Mouse (Mus musculus) T-cell, adult 2 months (primary cell): ENCODE data around the gene Olfr504.
"Not testable (repeated sequence)": the region's sequence is repeated elsewhere in the genome, so short reads cannot be mapped to it uniquely, and the experiment has no call there.

Source experiments
- DNase-seq: peaks from one replicate; pipeline ENCODE4 v3.0.0; 2022; ENCODE audit warnings: low spot score

The Olfr504 gene

DNA sequence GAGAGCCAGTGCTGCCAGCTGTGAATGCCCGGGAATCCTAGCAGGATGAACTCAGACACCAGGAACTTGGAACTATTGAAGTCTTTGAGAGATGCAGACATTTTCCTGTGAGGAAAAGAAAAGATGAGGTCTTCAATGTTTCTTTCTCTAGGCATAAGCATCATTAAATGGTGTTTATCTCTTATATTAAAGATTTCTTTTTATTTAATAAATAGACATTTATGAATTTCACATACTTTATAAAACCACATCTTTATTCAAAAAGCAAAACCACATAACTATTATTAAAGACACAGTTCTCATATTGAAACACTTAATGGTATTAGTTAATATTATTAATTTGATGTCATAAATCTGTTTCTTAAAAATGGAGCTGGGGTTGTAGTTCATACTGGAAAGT is at the start of gene Olfr504:
Gene Olfr504, minus strand, starts transcription at position 101 of the 400 bp plus-strand sequence.
- DNase-seq = no peak

DNA sequence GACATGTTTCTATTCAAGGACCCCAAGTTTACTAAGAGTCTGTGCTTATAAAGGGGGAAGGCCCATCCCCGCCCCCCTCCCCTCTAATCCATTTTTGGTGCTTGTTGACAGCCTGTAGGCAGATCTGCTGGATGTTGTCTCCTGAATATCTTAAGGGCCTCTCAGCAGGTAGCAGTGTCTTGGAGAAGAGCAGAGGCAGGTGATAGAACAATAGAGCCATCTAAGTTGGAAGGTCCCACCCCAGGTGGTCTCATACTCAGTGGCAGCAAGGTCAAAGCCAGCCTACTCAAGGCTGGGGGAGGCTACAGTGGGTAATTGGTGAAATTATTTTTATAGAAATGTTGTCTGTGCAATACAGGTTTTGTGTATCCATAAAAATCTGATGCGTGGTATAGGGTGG is 48.5 kb upstream of the Olfr504 start:
- no peak for DNase-seq

DNA sequence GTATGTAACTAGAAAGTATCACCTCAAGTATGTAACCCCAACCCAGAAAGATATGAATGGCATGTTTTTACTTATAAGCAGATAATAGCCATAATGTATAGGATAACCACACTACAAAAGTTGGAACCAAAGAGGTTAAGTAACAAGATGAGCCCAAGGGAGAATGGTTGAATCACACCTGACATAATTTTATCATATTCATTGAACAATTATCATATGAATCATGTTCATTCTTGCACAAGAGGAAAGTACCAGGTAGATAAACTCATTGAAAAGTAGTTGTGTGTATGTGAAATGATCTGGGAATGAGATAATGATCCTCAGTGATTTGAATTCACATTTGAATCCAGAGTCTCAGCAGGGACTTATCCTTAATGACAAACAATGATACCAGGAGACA is 44.9 kb upstream of the Olfr504 start, which contains the start of gene Olfr506:
Gene Olfr506, plus strand, starts transcription at position 301 of the 400 bp plus-strand sequence.
- DNase-seq = no peak

DNA sequence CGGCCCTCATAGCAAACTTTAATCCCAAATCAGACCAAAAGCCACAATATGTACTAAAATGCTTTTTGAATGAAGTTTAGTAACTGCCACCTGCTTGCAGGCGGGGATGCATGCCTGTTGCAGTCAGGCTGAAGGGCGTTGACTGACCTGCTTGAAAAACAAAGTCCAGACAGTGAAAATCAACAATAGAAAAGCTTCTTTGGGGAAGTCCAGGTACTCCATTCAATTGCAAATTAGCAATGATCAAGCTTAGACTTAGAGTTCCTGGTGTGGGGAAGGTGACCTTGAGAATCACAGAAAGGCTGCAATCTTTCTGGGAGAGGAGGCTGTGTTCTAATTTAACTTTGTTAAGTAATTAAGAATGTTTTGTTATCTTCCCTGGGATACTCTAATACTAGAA is 36.3 kb upstream of the Olfr504 start:
- not testable (repeated sequence) for DNase-seq

DNA sequence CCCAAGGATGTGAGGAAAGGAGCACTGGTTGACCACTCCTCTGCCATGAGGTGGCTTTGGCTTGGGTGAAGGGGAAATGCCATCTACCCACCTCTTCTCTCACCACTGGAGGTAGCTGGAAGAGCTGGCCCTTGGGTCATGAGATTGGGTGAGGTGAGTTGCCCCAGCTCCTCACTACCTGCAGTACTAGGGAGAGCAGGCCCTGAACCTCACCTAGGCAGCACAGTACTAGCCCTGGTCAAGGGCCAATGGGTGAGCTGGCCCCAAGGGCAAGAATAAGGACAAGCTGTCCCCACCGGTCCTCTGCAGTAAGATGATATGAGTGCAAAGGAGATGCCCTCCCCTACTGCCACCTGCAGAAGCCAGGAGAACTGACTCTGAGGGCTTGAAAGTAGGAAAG is 24.2 kb upstream of the Olfr504 start:
- no peak for DNase-seq

DNA sequence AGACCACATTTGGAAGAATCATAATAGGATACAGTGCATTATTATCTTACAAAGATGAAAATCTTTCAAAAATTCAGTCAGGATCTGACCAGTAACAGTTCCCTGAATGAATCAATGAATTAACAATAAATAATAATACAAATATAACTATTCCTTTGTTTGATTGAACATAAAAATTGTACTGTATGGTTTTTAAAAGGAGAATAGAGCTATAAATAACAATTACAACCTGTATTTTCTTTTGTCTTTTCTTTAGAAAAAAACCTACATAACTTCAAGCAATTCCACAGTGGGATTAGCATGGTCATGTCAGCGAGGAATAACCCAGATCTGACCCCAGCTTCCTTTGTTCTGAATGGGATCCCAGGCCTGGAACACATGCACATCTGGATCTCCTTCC is 21.4 kb downstream of the Olfr504 start, which contains the start of gene Olfr503:
Gene Olfr503, plus strand, starts transcription at position 301 of the 400 bp plus-strand sequence.
- DNase-seq = not testable (repeated sequence)

DNA sequence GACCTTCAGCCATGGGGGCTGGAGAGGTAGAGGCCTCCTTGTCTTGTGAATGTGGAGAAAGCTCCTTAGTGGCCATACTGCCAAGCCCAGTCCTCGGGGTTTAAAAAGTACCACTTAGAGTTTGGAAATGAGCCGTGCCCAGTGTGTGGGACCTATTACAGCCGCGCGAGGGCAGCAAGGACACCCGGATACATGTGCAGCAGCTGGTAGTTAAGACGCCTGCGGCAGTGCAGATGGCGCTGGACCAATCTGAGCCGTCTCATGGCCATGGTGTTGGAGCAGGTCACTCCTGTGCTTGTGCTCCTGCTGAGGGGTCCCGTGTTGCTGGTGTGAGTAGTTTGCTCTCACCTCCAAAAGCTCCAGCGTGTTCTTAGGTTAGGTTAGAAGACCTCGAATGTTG is 23.2 kb downstream of the Olfr504 start:
- DNase-seq = no peak

DNA sequence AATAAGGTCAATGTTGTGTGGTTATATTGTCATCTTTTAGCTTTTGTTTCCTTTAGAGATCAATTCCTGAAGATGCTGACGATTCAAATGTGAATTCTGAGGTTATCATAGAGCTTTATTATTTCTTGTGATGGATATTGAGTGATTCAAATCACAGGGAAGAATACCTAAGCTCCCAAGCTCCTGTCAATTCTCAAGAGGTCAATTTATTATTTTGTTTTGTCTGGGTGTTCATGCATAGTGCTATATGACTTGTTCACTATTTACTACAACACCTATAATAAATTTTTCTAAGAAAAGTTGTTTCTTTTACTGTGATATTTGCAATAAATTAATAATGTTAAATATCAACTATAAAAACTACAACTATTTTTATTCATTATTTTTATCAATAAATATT is 40.6 kb downstream of the Olfr504 start, which contains the start of gene Olfr502:
Gene Olfr502, minus strand, starts transcription at position 101 of the 400 bp plus-strand sequence.
- no peak for DNase-seq
